Mouse (Mus musculus) Patski (cell line): Measurements from ENCODE around the gene Stk25. TPM values are rescaled to one million over a fixed set of nuclear protein-coding genes. Genes with fewer than 3 reads are reported as not detected.

ENCODE experiments used
- ATAC-seq: fragments of 100-300 bp; one replicate; pipeline ENCODE4 v1.8.0; 2021
- CTCF ChIA-PET: fragments of 350-600 bp; sonication (Branson Sonifier 250); formaldehyde crosslinking; loops from one replicate; lab custom pipeline; 2022; ENCODE audit warnings: inconsistent platforms; lab: Charles Lee
- POLR2A ChIA-PET: fragments of 350-600 bp; sonication (Branson Sonifier 250); formaldehyde crosslinking; loops from one replicate; lab custom pipeline; 2022; ENCODE audit warnings: antibody characterized with exemption, inconsistent platforms; lab: Charles Lee
- DNase-seq: peaks from one replicate; pipeline ENCODE4 v3.0.0-alpha.2; 2011; ENCODE audit warnings: low read depth, low spot score
- H3K27me3 ChIP-seq: fragments of 371-371 bp; one replicate; pipeline ENCODE4 v1.5.1; 2021
- CTCF ChIP-seq: fragments of 100-300 bp; IDR thresholded peaks from one replicate; pipeline ENCODE4 v1.5.1; 2021
- in situ Hi-C: fragments of 300-500 bp; cut with MboI; formaldehyde crosslinking; loops from 3 replicates; pipeline ENCODE4 v1.11.1; 2018; ENCODE audit warnings: low pct_unique_long_range_greater_than_20kb, mixed read lengths
- polyA plus RNA-seq: library from polyadenylated mRNA; unstranded; gene quantifications from one replicate; pipeline ENCODE4 v1.2.3, GENCODE M21; 2021

Gene Stk25
- polyA plus RNA-seq, 1 experiment from 2014 or later, result 201 TPM

- ATAC-seq (no peak), DNase-seq (no peak)
- ChIA-PET POLR2A (no interaction called here), CTCF (no interaction called here)
- in situ Hi-C loops, result no loop called here
- TF ChIP-seq CTCF, result no peak
- H3K27me3 ChIP-seq, result no peaks in the 10 kb centered on the region
Observed at GRCm38 (mm10) chr1:93691786-93692357, 33.4 kb upstream of the Stk25 start.

GRCm38 (mm10) chr1:93691106-93691505 lies 32.6 kb upstream of the Stk25 start:
- ATAC-seq (no peak), DNase-seq (no peak)
- POLR2A ChIA-PET, result no interaction called here
- H3K27me3 ChIP-seq, result no peaks in the 10 kb centered on the region
- no peak for TF ChIP-seq CTCF
- in situ Hi-C loops, result no loop called here
- CTCF ChIA-PET, result no interaction called here

- no peak for DNase-seq
- CTCF ChIA-PET, result no interaction called here
- POLR2A ChIA-PET, result interaction anchor here (0.6 to 1.0 kb wide), 2 partner anchors 10 to 32 kb away, joined by 3 read pairs; no protein-coding TSS in a partner anchor
- H3K27me3 ChIP-seq, result no peaks in the 10 kb centered on the region
- no peak for ATAC-seq
- no peak for TF ChIP-seq CTCF
- in situ Hi-C loops, result no loop called here
Observed at GRCm38 (mm10) chr1:93689901-93690496, 31.5 kb upstream of the Stk25 start.

GRCm38 (mm10) chr1:93688154-93688553 lies 29.7 kb upstream of the Stk25 start:
- ATAC-seq (no peak), DNase-seq (no peak)
- POLR2A ChIA-PET, result no interaction called here
- no peak for TF ChIP-seq CTCF
- H3K27me3 ChIP-seq, result no peaks in the 10 kb centered on the region
- CTCF ChIA-PET, result no interaction called here
- in situ Hi-C loops, result no loop called here

GRCm38 (mm10) chr1:93686961-93687320 lies 28.5 kb upstream of the Stk25 start:
- ATAC-seq (no peak), DNase-seq (no peak)
- TF ChIP-seq CTCF, result no peak
- ChIA-PET POLR2A (no interaction called here), CTCF (interaction anchor here (1.0 to 1.3 kb wide), 2 partner anchors 11 to 31 kb away, joined by 3 read pairs; no protein-coding TSS in a partner anchor)
- in situ Hi-C loops, result no loop called here
- H3K27me3 ChIP-seq, result no peaks in the 10 kb centered on the region

GRCm38 (mm10) chr1:93686245-93686960 lies 27.9 kb upstream of the Stk25 start:
- ChIA-PET POLR2A (no interaction called here), CTCF (interaction anchor here (1.0 to 1.3 kb wide), 2 partner anchors 12 to 31 kb away, joined by 3 read pairs; no protein-coding TSS in a partner anchor)
- in situ Hi-C loops, result no loop called here
- TF ChIP-seq CTCF, result no peak
- H3K27me3 ChIP-seq, result no peaks in the 10 kb centered on the region
- peak; percentile 52 for ATAC-seq
- no peak for DNase-seq

GRCm38 (mm10) chr1:93685401-93686244 lies 27.2 kb upstream of the Stk25 start, which contains the start of gene Bok:
TSS of gene Bok (plus strand) at chr1:93685660.
- in situ Hi-C loops, result no loop called here
- DNase-seq (no peak), ATAC-seq (peak; percentile 61)
- TF ChIP-seq CTCF, result no peak
- ChIA-PET POLR2A (interaction anchor here (1.4 kb wide), 1 partner anchor 8 kb away, joined by 4 read pairs; no protein-coding TSS in a partner anchor), CTCF (interaction anchor here (1.1 to 1.3 kb wide), 3 partner anchors 25 to 60 kb away, joined by 3 to 4 read pairs (median 3); no protein-coding TSS in a partner anchor)
- H3K27me3 ChIP-seq, result no peaks in the 10 kb centered on the region

- H3K27me3 ChIP-seq, result no peaks in the 10 kb centered on the region
- DNase-seq, result peak; percentile 65
- ChIA-PET POLR2A (interaction anchor here (0.9 to 1.6 kb wide), 2 partner anchors 9 to 29 kb away, joined by 3 read pairs; no protein-coding TSS in a partner anchor), CTCF (interaction anchor here (1.0 to 1.1 kb wide), 2 partner anchors 22 to 45 kb away, joined by 3 read pairs; no protein-coding TSS in a partner anchor)
- TF ChIP-seq CTCF, result no peak
- in situ Hi-C loops, result no loop called here
- peak; percentile 95 for ATAC-seq
Observed at GRCm38 (mm10) chr1:93679889-93680568, 21.6 kb upstream of the Stk25 start.

- H3K27me3 ChIP-seq, result no peaks in the 10 kb centered on the region
- in situ Hi-C loops, result no loop called here
- DNase-seq (no peak), ATAC-seq (no peak)
- no peak for TF ChIP-seq CTCF
- POLR2A ChIA-PET, result no interaction called here
- CTCF ChIA-PET, result no interaction called here
Observed at GRCm38 (mm10) chr1:93678386-93678785, 19.9 kb upstream of the Stk25 start.
